Mouse (Mus musculus): ENCODE results near the gene Pqlc2. TPM values are rescaled to one million over a fixed set of nuclear protein-coding genes. Genes with fewer than 3 reads are reported as not detected.

The Pqlc2 gene
- polyA plus RNA-seq, 1 experiment from 2014 or later, result 14.8 TPM

DNA sequence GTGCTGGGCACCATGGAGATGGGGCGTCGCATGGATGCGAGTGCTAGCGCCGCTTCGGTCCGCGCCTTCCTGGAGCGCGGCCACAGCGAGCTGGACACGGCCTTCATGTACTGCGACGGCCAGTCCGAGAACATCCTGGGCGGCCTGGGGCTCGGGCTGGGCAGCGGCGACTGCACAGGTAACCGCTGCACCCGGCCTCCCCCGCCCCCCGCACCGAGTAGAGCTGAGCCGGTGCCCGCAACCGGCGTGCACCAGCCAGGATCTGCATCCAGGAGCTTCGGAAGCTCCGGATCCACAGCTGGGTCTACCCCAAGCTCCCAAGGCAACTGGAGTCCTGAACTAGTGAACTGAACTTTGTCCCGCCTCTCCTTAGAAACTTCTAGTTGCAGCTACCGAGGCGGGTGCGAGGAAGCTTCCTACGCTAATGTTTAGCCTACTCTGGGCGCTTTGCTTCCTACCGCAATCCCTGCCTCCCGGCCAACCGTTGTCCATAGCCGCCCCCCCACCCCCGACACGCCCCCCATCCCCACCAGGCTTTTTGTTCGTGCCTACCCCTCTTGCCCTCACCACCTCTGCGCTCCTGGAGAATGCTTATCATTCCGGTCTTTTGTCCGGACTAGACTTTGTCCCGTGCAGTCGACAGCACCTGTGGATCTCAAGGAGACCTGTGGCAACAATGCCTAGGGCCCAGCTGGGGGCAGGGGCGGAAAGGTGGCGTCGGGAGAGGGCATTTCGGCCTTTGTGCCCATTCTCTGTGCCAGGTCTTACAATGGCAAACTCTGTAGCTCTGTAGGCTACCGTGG, 592 bp upstream of the Pqlc2 start:
- Histone ChIP-seq H3K27ac (ENCODE audit: low read length) (peak overlapping the region; percentile 83), H3K9me3 (replicated peaks; ENCODE audit: control insufficient read depth, low read length) (no peaks in the 10 kb centered on the region), H3K36me3 (ENCODE audit: control insufficient read depth, insufficient read depth, low read length) (no peaks in the 10 kb centered on the region), H3K9ac (ENCODE audit: low read length) (peak overlapping the region; percentile 96), H3K27me3 (ENCODE audit: control insufficient read depth, insufficient read depth, low read length) (no peaks in the 10 kb centered on the region), H3K4me3 (replicated peaks; ENCODE audit: low read length) (peak overlapping the region; percentile 95), H3K4me2 (ENCODE audit: low read depth, low read length) (peak overlapping the region; percentile 92), H3K4me1 (ENCODE audit: control insufficient read depth, insufficient read depth, low read length) (peaks cover 17% of the 10 kb centered on the region)
- peak; percentile 65 for ATAC-seq (ENCODE audit: insufficient read depth, low FRiP score)
- under 1% methylated on average over 53 of the region's 53 CpGs for WGBS

DNA sequence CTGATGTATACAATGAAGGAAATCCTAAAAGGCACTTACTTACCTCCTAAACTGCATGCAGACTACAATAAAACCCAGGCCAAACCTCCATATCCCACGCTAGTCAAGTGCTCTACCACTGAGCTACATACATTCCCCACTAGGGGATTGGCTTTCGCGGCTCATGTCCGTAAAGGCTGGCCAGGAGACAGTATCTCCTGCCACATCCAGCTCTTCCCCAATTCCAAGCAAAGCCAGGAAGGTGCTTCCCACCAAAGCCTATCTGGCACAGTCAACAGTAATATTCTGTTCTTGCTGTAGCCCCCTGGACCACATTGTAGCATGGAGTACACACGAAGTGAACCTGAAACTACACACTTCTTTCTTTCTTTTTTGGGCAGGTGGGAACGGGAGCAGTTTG, 857 bp downstream of the Pqlc2 start:
- H3K4me2 ChIP-seq (ENCODE audit: low read depth, low read length), result peak overlapping the region; percentile 92
- no peaks in the 10 kb centered on the region for H3K36me3 ChIP-seq (ENCODE audit: control insufficient read depth, insufficient read depth, low read length)
- no peak overlapping the region for H3K27ac ChIP-seq (ENCODE audit: low read length)
- no peak for ATAC-seq (ENCODE audit: insufficient read depth, low FRiP score)
- WGBS, result 28% methylated on average over 6 of the region's 6 CpGs
- H3K27me3 ChIP-seq (ENCODE audit: control insufficient read depth, insufficient read depth, low read length), result no peaks in the 10 kb centered on the region
- peak overlapping the region; percentile 96 for H3K9ac ChIP-seq (ENCODE audit: low read length)
- peak overlapping the region; percentile 95 for H3K4me3 ChIP-seq (replicated peaks; ENCODE audit: low read length)
- H3K4me1 ChIP-seq (ENCODE audit: control insufficient read depth, insufficient read depth, low read length), result peaks cover 17% of the 10 kb centered on the region
- H3K9me3 ChIP-seq (replicated peaks; ENCODE audit: control insufficient read depth, low read length), result no peaks in the 10 kb centered on the region

DNA sequence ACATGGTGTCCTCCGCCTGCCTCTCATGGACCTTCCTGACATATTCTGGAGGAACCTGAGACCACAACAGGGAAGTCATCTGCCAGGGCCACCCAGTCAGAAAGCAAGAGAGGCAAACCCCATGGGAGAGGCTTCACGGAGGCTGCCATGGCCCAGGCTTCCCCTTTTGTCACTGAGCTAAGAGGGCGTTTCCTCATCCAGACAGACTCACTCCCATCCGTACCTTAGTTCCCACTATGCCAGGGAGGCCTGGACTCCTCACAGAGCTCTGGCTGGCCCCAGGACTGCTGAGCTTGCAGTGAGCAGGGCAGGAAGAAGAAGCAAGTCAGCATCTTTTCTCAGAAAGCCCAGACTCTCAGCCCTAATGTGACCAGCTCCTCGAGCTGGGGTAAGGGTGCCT, 2.6 kb downstream of the Pqlc2 start:
- H3K36me3 ChIP-seq (ENCODE audit: control insufficient read depth, insufficient read depth, low read length), result no peaks in the 10 kb centered on the region

DNA sequence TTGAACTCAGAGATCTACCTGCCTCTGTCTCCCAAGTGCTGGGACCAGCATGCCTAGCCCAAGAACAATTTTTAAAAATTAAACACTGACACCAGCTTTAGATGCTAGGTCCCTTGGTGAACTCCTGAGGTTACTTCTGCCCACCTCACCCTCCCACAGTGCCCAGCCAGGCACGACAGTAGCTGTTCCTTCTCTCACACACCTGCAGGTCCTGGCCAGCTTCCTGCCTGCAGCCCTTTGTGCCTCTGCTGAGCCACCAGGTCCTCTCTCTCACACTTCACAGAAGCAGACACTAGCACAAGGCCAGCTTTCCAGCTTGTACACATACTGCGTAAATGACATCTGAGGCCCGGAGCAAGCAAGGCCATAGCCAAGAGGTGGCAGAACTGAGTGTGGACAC, 5.0 kb downstream of the Pqlc2 start:
- H3K27ac ChIP-seq (ENCODE audit: low read length), result no peak overlapping the region
- H3K9ac ChIP-seq (ENCODE audit: low read length), result no peak overlapping the region
- no peak for ATAC-seq (ENCODE audit: insufficient read depth, low FRiP score)
- no peak overlapping the region for H3K4me2 ChIP-seq (ENCODE audit: low read depth, low read length)
- WGBS, result 89% methylated on average over 3 of the region's 3 CpGs
- H3K4me1 ChIP-seq (ENCODE audit: control insufficient read depth, insufficient read depth, low read length), result peaks cover 4% of the 10 kb centered on the region; the same call in 1 of the 2 replicates
- no peaks in the 10 kb centered on the region for H3K9me3 ChIP-seq (replicated peaks; ENCODE audit: control insufficient read depth, low read length)
- H3K27me3 ChIP-seq (ENCODE audit: control insufficient read depth, insufficient read depth, low read length), result no peaks in the 10 kb centered on the region
- no peak overlapping the region for H3K4me3 ChIP-seq (replicated peaks; ENCODE audit: low read length)
- H3K36me3 ChIP-seq (ENCODE audit: control insufficient read depth, insufficient read depth, low read length), result no peaks in the 10 kb centered on the region

More for the DNA sequence above, 2.6 kb downstream of the Pqlc2 start:
- Histone ChIP-seq H3K27me3 (ENCODE audit: control insufficient read depth, insufficient read depth, low read length) (no peaks in the 10 kb centered on the region), H3K9ac (ENCODE audit: low read length) (no peak overlapping the region), H3K4me3 (replicated peaks; ENCODE audit: low read length) (no peak overlapping the region), H3K27ac (ENCODE audit: low read length) (no peak overlapping the region), H3K4me2 (ENCODE audit: low read depth, low read length) (no peak overlapping the region), H3K4me1 (ENCODE audit: control insufficient read depth, insufficient read depth, low read length) (peaks cover 17% of the 10 kb centered on the region), H3K9me3 (replicated peaks; ENCODE audit: control insufficient read depth, low read length) (no peaks in the 10 kb centered on the region)
- no peak for ATAC-seq (ENCODE audit: insufficient read depth, low FRiP score)
- WGBS, result 80% methylated on average over 5 of the region's 5 CpGs

DNA sequence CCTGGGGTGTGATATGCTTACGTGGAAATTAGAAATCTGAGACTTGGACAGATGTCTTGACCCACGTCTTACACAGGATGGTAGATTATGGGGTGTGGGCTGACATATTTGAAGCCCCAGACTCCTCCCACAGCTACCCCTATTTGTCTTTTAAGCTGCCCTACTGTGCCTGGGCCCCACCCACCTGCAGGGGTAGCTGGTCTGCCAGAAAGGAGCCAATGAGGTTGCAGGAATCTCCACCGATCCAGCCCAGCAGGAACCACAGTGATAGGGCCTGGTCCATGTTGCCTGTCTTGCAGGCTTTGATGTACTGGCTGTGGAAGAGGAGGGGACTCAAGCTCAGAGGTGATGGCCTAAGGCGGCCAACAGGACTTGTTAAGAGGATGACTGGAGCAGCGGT, 8.3 kb downstream of the Pqlc2 start:
- Histone ChIP-seq H3K27ac (ENCODE audit: low read length) (no peak overlapping the region), H3K27me3 (ENCODE audit: control insufficient read depth, insufficient read depth, low read length) (no peaks in the 10 kb centered on the region), H3K9me3 (replicated peaks; ENCODE audit: control insufficient read depth, low read length) (no peaks in the 10 kb centered on the region), H3K4me2 (ENCODE audit: low read depth, low read length) (no peak overlapping the region), H3K4me3 (replicated peaks; ENCODE audit: low read length) (no peak overlapping the region), H3K4me1 (ENCODE audit: control insufficient read depth, insufficient read depth, low read length) (no peaks in the 10 kb centered on the region), H3K36me3 (ENCODE audit: control insufficient read depth, insufficient read depth, low read length) (no peaks in the 10 kb centered on the region), H3K9ac (ENCODE audit: low read length) (no peak overlapping the region)
- no peak for ATAC-seq (ENCODE audit: insufficient read depth, low FRiP score)
- 61% methylated on average over 5 of the region's 5 CpGs for WGBS

DNA sequence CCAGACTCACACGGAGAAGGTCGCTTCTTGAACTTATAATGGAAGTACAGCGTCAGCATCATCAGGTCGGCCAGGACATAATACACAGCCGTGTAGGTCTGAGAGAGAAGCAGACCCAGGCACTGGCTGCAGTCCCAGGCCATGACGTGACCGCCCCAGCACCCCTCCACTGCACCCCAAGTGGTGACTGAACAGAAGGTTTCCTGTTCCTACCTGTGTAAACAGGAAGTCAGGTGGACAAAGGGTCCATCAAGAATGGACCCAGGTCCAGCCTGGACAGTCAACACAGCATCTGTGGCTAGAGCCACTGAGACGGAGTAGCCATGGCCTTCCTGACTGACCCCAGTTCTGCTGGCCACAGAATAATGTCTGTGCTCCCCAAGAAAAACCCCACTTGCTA, 8.7 kb downstream of the Pqlc2 start:
- Histone ChIP-seq H3K27me3 (ENCODE audit: control insufficient read depth, insufficient read depth, low read length) (no peaks in the 10 kb centered on the region), H3K4me3 (replicated peaks; ENCODE audit: low read length) (no peak overlapping the region), H3K9ac (ENCODE audit: low read length) (no peak overlapping the region), H3K4me1 (ENCODE audit: control insufficient read depth, insufficient read depth, low read length) (no peaks in the 10 kb centered on the region), H3K36me3 (ENCODE audit: control insufficient read depth, insufficient read depth, low read length) (no peaks in the 10 kb centered on the region), H3K27ac (ENCODE audit: low read length) (no peak overlapping the region), H3K9me3 (replicated peaks; ENCODE audit: control insufficient read depth, low read length) (no peaks in the 10 kb centered on the region), H3K4me2 (ENCODE audit: low read depth, low read length) (no peak overlapping the region)
- no peak for ATAC-seq (ENCODE audit: insufficient read depth, low FRiP score)
- 86% methylated on average over 8 of the region's 8 CpGs for WGBS

DNA sequence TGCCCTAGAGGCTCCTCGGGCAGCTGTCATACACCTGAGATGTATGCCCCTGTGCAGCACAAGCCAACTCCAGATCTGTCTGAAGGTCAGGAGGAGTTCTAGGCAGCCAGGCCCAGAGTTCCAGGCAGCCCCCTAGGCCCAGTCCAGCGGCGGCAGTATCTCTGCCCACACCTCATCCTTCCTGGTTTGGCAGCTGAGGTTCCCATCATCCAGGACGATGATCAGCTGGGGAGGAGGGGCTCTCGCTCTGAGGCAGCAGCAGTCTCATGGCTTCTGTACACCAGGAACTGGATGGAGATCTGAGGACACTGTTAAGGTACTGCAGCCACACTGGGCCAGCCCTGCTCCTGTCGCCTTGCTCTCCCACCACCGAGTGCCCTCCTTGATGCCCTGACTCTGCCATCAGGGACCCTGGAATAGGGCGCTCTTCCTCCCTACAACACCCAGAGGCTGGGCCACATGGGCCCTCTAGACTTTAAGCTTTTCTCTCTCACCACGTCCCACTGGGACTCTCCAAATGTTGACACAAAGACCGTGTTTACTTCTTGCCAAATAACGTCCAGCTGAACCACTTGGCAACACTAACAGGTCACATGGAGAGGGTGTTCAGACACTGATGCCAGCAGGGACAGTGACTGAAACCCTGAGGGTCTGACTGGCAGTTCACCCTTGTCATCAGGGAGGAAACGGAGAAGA, 11.7 kb downstream of the Pqlc2 start:
- H3K4me3 ChIP-seq (replicated peaks; ENCODE audit: low read length), result no peak overlapping the region
- H3K9me3 ChIP-seq (replicated peaks; ENCODE audit: control insufficient read depth, low read length), result no peaks in the 10 kb centered on the region
- no peaks in the 10 kb centered on the region for H3K27me3 ChIP-seq (ENCODE audit: control insufficient read depth, insufficient read depth, low read length)
- ATAC-seq (ENCODE audit: insufficient read depth, low FRiP score), result no peak
- no peak overlapping the region for H3K4me2 ChIP-seq (ENCODE audit: low read depth, low read length)
- no peak overlapping the region for H3K27ac ChIP-seq (ENCODE audit: low read length)
- no peaks in the 10 kb centered on the region for H3K36me3 ChIP-seq (ENCODE audit: control insufficient read depth, insufficient read depth, low read length)
- no peak overlapping the region for H3K9ac ChIP-seq (ENCODE audit: low read length)
- H3K4me1 ChIP-seq (ENCODE audit: control insufficient read depth, insufficient read depth, low read length), result no peaks in the 10 kb centered on the region
- 71% methylated on average over 12 of the region's 12 CpGs for WGBS

DNA sequence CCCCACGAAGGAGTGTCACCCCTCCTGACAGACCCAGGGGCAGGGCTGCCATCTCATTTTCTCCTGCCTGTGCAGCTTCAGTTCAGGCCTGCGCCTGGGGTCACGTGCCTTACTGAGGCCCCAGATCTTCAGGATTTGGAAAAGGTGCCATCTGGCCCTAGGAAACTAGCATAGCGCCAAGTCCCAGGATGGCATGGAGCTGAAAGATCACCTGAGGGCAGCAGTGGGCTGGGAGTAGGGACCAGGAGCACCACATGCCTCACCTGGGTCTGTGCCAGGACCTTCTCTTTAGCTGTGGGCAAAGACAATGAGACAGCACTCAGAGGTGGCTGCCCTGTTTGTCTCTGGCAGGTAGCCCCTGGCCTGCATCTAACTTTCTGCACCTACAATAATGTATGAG, 12.9 kb downstream of the Pqlc2 start:
- no peak for ATAC-seq (ENCODE audit: insufficient read depth, low FRiP score)
- H3K4me3 ChIP-seq (replicated peaks; ENCODE audit: low read length), result no peak overlapping the region
- H3K36me3 ChIP-seq (ENCODE audit: control insufficient read depth, insufficient read depth, low read length), result no peaks in the 10 kb centered on the region
- H3K9ac ChIP-seq (ENCODE audit: low read length), result no peak overlapping the region
- whole genome bisulfite sequencing, result 86% methylated on average over 4 of the region's 4 CpGs
- no peak overlapping the region for H3K27ac ChIP-seq (ENCODE audit: low read length)
- H3K4me1 ChIP-seq (ENCODE audit: control insufficient read depth, insufficient read depth, low read length), result no peaks in the 10 kb centered on the region
- H3K4me2 ChIP-seq (ENCODE audit: low read depth, low read length), result no peak overlapping the region
- no peaks in the 10 kb centered on the region for H3K9me3 ChIP-seq (replicated peaks; ENCODE audit: control insufficient read depth, low read length)
- no peaks in the 10 kb centered on the region for H3K27me3 ChIP-seq (ENCODE audit: control insufficient read depth, insufficient read depth, low read length)

DNA sequence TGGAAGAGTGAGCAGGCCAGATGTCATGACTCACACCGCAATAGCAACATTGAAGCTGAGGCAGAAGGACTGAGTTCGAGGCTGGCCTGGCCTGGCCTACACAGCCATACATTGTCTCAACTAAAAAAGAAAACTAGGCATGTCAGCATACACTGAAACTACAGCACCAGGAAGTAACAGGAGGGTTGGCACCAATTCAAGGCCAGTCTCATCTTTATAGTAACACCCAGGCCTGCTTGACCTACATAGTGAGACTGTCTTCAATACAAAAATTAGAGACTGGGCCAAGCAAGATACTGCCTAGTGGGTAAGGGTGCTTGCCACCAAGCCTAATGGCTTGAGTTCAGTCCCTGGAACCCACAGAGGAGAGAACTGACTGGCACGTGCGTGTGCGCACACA, 18.5 kb downstream of the Pqlc2 start:
- Histone ChIP-seq H3K4me3 (replicated peaks; ENCODE audit: low read length) (no peak overlapping the region), H3K4me1 (ENCODE audit: control insufficient read depth, insufficient read depth, low read length) (no peaks in the 10 kb centered on the region), H3K9me3 (replicated peaks; ENCODE audit: control insufficient read depth, low read length) (no peaks in the 10 kb centered on the region), H3K27me3 (ENCODE audit: control insufficient read depth, insufficient read depth, low read length) (no peaks in the 10 kb centered on the region), H3K4me2 (ENCODE audit: low read depth, low read length) (no peak overlapping the region), H3K27ac (ENCODE audit: low read length) (no peak overlapping the region), H3K36me3 (ENCODE audit: control insufficient read depth, insufficient read depth, low read length) (peaks cover 11% of the 10 kb centered on the region), H3K9ac (ENCODE audit: low read length) (no peak overlapping the region)
- 95% methylated on average over 5 of the region's 5 CpGs for WGBS
- ATAC-seq (ENCODE audit: insufficient read depth, low FRiP score), result no peak

Data from stomach, embryonic 16.5 days (tissue).